Mouse (Mus musculus): Measurements from ENCODE around the gene Lamtor2. TPM values are rescaled to one million over a fixed set of nuclear protein-coding genes. Genes with fewer than 3 reads are reported as not detected.

Gene Lamtor2
- total and polyA plus RNA-seq, 3 experiments = 125 to 188 TPM; not detected in 1

DNA sequence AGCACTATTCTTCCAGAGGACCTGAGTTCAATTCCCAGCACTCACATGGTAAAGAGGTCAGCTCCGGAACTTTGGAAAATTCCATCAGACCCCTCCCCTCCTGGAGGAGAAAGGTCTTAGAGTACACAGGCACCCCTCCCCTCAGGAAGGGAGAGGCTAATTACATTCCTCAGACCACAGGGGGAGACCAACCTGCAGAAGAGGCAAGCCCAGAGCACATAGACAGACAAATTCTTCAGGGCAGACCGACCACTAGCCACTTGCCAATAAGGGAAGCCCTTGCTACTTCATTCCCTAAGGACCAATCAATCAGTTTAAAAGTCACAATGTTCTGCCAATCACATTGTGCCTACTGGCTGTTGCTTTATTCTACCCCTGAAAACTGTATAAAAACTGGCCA, 20.0 kb upstream of the Lamtor2 start:
- Histone ChIP-seq H3K79me2 (ENCODE audit: control insufficient read depth, insufficient read depth, low read length, poor library complexity) (no peaks in the 10 kb centered on the region), H3K4me1 (ENCODE audit: control insufficient read depth in 1 of 2, insufficient read depth in 2 of 2, low read length in 2 of 2) (no peaks in the 10 kb centered on the region), H3K36me3 (ENCODE audit: control insufficient read depth in 1 of 2, insufficient read depth in 2 of 2, low read length in 2 of 2) (peaks cover 0 to 7% of the 10 kb centered on the region in 2 experiments; a peak in 2 of 4 replicates), H3K4me3 (ENCODE audit: control insufficient read depth in 1 of 2, insufficient read depth in 1 of 2, low read depth in 2 of 2, low read length in 2 of 2) (no peak overlapping the region), H3K27ac (ENCODE audit: control insufficient read depth, low read depth, low read length) (no peak overlapping the region), H3K9me3 (replicated peaks; ENCODE audit: insufficient read depth, low read length) (no peaks in the 10 kb centered on the region), H3K27me3 (ENCODE audit: control insufficient read depth in 1 of 2, insufficient read depth in 2 of 2, low read length in 2 of 2) (no peaks in the 10 kb centered on the region), H3K9ac (ENCODE audit: control insufficient read depth, low read depth, low read length, poor library complexity, severe bottlenecking) (no peak overlapping the region)
- no peak for TF ChIP-seq ZKSCAN1 (IDR thresholded peaks at IDR 0.05; ENCODE audit: low read depth, low read length)
- TF ChIP-seq ZC3H11A (IDR thresholded peaks at IDR 0.05; ENCODE audit: low read depth, low read length) = no peak
- TF ChIP-seq CTCF (IDR thresholded peaks at IDR 0.05 in 2 of 3, conservative IDR thresholded peaks at IDR 0.05 in 1 of 3; ENCODE audit: control insufficient read depth in 1 of 3, insufficient read depth in 1 of 3, low read depth in 2 of 3, low read length in 3 of 3, poor library complexity in 1 of 3, severe bottlenecking in 1 of 3) = no peak
- TF ChIP-seq NELFE (IDR thresholded peaks at IDR 0.05; ENCODE audit: low read depth, low read length) = no peak
- no peak for DNase-seq (ENCODE audit: low read depth, low spot score)

DNA sequence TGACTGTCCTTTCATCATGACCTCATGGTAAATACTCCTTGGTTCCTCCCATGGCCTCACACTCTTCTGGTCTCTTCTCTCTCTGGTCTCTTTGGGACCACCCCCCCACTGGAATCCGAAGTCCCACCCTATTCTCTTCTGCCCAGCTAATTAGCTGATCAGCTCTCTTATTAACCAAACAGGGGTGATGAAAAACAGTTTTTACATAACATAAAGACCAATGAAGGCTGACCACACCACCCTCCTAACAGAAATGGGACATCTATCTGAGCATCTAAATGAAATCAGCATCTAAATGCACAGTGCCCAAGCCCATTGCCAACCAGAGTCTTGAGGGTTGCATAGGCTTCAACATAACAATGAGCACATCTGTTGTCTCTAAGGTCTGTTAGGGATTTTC, 19.0 kb upstream of the Lamtor2 start:
- Histone ChIP-seq H3K79me2 (ENCODE audit: control insufficient read depth, insufficient read depth, low read length, poor library complexity) (no peaks in the 10 kb centered on the region), H3K27me3 (ENCODE audit: control insufficient read depth in 1 of 2, insufficient read depth in 2 of 2, low read length in 2 of 2) (no peaks in the 10 kb centered on the region), H3K9me3 (replicated peaks; ENCODE audit: insufficient read depth, low read length) (no peaks in the 10 kb centered on the region), H3K36me3 (ENCODE audit: control insufficient read depth in 1 of 2, insufficient read depth in 2 of 2, low read length in 2 of 2) (peaks cover 0 to 12% of the 10 kb centered on the region in 2 experiments; a peak in 2 of 4 replicates), H3K4me3 (ENCODE audit: control insufficient read depth in 1 of 2, insufficient read depth in 1 of 2, low read depth in 2 of 2, low read length in 2 of 2) (no peak overlapping the region), H3K9ac (ENCODE audit: control insufficient read depth, low read depth, low read length, poor library complexity, severe bottlenecking) (no peak overlapping the region), H3K27ac (ENCODE audit: control insufficient read depth, low read depth, low read length) (no peak overlapping the region), H3K4me1 (ENCODE audit: control insufficient read depth in 1 of 2, insufficient read depth in 2 of 2, low read length in 2 of 2) (no peaks in the 10 kb centered on the region)
- TF ChIP-seq UBTF (IDR thresholded peaks at IDR 0.05; ENCODE audit: borderline replicate concordance, insufficient read depth, low read depth, low read length) (no peak), ZKSCAN1 (IDR thresholded peaks at IDR 0.05; ENCODE audit: low read depth, low read length) (no peak), EP300 (IDR thresholded peaks at IDR 0.05; ENCODE audit: low read depth in 1 of 2, low read length in 2 of 2) (no peak), BHLHE40 (IDR thresholded peaks at IDR 0.05; ENCODE audit: borderline replicate concordance, low read depth, low read length) (no peak), NELFE (IDR thresholded peaks at IDR 0.05; ENCODE audit: low read depth, low read length) (no peak), HCFC1 (IDR thresholded peaks at IDR 0.05; ENCODE audit: low read depth, low read length) (no peak), POLR2AphosphoS5 (IDR thresholded peaks at IDR 0.05; ENCODE audit: borderline replicate concordance, low read depth, low read length) (no peak), ELF1 (IDR thresholded peaks at IDR 0.05; ENCODE audit: low read depth, low read length) (no peak), ZC3H11A (IDR thresholded peaks at IDR 0.05; ENCODE audit: low read depth, low read length) (no peak), MAZ (IDR thresholded peaks at IDR 0.05; ENCODE audit: low read depth, low read length) (no peak), ZNF384 (IDR thresholded peaks at IDR 0.05; ENCODE audit: low read depth, low read length) (no peak), E2F4 (IDR thresholded peaks at IDR 0.05; ENCODE audit: borderline replicate concordance, low read depth, low read length) (no peak), KAT2A (conservative IDR thresholded peaks at IDR 0.05; ENCODE audit: low read depth, low read length) (no peak), NRF1 (IDR thresholded peaks at IDR 0.05; ENCODE audit: insufficient read depth, low read depth, low read length, poor library complexity, severe bottlenecking) (no peak), TCF12 (IDR thresholded peaks at IDR 0.05; ENCODE audit: low read depth, low read length) (no peak), RCOR1 (IDR thresholded peaks at IDR 0.05; ENCODE audit: low read depth, low read length) (no peak)
- DNase-seq (ENCODE audit: low read depth, low spot score) = no peak

Data from MEL (cell line).